Mouse (Mus musculus): Measurements from ENCODE around the gene Olfr263.
"Not testable (repeated sequence)": the region's sequence is repeated elsewhere in the genome, so short reads cannot be mapped to it uniquely, and the experiment has no call there.

Gene Olfr263

DNA sequence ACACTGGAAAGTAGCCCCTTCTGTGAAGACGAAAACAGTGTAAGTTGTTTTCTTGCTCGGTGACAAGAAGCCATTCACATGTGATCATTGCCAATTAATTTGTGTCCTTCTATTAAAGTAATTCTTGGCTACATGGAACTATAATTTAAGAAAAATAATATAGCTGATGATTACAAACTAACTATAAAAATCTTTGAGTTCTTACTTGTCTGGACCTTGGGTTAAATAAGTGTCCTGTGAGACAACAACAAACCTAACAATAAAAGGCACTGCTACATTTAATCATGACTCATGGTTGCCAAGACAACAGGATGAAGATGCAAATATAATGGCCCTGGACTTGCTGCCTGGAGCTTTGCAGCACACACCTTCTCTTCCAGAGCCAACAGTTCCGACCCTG, at the start of gene Olfr263:
TSS of gene Olfr263 (plus strand) at position 301 of the 400 bp plus-strand sequence.
- not testable (repeated sequence) for DNase-seq (ENCODE audit: low spot score)

DNA sequence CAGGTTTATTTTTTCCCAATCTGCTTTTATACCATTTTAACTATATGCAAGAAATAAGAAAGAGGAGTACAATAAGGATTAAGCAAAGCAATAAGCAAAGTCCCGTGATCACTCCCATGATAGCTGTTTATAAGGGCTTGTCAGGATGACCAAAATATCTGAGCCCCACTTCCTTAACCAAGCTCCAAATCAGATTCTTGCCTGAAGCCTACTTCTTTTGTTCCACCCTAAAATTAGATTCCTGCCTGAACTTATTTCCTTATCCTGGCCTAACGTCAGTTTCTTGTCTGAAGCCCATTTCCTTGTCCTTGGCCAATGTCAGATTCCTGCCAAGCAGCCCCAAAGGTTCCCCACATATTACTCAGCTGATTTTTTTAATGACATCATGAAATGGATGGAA, 46.8 kb upstream of the Olfr263 start:
- DNase-seq (ENCODE audit: low spot score), result no peak

DNA sequence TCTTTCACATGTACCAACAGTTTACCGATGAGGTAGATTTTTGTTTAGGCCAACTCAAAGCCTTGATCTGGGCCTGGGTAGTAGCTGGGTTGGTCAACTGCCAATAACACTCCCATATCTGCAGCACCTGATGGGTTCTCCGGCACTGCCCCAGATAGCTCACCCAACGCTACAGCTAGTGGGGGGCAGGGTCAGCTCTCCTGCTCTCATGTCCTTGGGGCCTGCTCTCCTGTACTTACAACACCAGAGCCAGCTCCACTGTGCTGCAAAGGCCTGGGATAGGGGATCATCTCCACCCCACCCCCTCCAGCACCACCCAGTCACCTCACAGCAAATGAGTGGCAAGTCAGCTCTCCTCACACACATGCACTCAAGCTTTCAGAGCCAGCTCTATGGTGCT, 19.7 kb upstream of the Olfr263 start:
- DNase-seq (ENCODE audit: low spot score), result no peak

DNA sequence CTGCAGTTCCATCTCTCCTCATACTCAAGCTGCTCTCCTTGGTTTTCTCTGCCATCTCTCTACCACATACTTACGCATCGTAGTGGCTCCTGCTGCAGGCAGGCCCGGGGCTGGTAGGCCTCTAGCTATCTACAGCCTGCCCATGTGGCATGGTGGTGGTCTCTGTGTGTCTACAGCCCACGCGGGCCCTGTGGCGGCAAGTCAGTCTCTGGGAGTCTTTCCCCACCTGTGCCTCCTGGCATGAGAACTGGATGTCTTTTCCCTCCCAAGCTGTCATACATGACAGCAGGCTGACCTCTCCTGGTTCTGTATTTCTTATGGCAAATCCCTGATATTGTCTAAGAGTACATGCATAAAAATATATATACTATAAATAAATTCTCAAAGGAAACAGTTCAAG, 19.0 kb upstream of the Olfr263 start:
- no peak for DNase-seq (ENCODE audit: low spot score)

DNA sequence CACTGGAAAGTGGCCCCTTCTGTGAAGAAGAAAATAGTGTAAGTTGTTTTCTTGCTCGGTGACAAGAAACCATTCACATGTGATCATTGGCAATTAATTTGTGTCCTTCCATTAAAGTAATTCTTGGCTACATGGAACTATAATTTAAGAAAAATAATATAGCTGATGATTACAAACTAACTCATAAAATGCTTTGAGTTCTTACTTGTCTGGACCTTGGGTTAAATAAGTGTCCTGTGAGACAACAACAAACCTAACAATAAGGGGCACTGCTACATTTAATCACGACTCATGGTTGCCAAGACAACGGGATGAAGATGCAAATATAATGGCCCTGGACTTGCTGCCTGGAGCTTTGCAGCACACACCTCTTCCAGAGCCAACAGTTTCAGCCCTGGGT, 18.3 kb upstream of the Olfr263 start, which contains the start of gene Olfr1369-ps1:
TSS of gene Olfr1369-ps1 (plus strand) at position 301 of the 400 bp plus-strand sequence.
- not testable (repeated sequence) for DNase-seq (ENCODE audit: low spot score)

DNA sequence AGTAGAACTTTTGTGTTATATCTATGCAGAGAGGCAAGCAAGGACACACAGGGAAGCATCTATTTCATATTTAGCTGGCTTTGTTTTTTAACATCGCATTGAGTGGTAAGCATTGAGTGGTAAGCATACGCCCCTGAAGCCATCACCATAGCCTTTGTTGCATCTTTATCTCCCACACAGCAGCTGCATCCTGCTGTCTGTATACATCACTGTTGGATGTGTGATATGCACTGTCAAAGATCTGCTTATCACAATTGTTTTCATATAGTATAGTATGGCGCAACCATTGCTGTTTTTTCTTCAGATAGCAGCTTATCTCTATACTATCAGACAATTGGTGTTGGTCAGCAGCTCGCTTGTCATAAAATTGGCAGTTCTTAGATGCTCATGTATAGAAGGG, 15.3 kb upstream of the Olfr263 start:
- no peak for DNase-seq (ENCODE audit: low spot score)

DNA sequence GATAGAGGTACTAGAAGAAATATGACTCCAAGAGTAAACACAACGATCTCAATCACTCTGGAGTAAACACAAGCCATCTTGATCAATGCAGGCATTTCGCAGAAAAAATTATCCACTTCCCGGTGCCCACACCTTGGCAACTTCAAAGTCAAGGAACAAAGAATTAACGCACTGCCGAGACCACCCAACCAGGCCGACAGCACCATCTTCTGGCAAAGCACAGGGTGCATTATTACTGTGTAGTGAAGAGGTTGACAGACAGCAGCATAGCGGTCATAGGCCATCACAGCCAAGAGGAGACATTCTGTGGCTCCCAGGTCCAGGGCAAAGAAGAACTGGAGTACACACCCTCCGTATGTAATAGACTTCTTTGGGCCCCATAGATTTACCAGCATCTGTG, 13.0 kb downstream of the Olfr263 start:
- no peak for DNase-seq (ENCODE audit: low spot score)

DNA sequence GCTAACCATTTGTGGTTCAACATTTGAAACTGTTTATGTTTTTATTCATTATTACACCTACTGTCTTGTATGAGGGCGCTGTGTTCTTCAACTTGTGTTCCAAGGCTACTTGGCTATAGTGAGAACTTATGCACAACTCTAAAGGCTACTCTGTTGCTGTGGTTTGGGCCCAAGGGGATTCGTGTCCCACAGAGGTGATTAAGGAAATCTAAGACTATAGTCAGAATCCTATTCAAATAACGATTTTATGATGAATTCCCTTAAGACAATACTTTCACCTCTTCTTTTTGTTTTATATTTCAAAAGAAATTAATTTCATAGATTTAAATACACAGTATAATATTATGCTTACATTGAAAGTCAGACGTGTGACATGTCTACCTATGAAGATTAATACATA, 16.3 kb downstream of the Olfr263 start, which contains the start of gene Olfr1368:
TSS of gene Olfr1368 (minus strand) at position 101 of the 400 bp plus-strand sequence.
- DNase-seq (ENCODE audit: low spot score), result no peak

DNA sequence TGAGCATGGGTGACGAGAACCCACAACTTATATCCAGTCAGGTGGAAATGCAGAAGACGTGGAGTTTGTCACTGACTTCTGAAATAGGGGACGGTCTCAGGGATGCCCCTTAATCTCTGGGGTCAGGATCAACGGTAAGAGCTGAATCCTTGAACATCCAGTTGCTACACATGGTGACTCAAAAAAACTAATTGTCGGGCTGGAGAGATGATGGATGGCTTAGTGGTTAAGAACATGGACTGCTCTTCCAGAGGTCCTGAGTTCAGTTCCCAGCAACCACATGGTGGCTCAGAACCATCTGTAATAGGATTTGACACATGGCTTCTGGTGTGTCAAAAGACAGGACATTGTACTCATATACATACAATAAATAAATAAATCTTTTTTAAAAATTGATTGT, 26.4 kb downstream of the Olfr263 start:
- DNase-seq (ENCODE audit: low spot score), result no peak

DNA sequence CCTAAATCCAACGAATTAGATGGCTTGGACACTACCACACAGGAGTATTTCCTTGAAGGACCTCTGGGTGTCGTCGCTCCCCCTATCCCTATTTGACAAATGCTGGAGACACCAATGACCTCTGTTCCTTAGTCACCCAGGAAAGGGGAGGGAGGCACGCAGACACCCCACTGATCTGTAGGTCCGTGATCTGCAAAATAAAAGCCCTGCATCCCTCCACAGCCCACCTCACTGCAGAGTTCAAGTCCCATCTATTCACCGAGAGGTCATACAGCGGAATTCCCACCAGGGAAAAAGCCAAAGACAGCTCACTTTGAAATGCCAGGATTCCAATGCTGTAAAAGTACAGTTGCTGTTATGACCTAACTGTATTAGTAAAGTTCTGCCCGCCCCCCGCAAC, 28.6 kb downstream of the Olfr263 start:
- no peak for DNase-seq (ENCODE audit: low spot score)

DNA sequence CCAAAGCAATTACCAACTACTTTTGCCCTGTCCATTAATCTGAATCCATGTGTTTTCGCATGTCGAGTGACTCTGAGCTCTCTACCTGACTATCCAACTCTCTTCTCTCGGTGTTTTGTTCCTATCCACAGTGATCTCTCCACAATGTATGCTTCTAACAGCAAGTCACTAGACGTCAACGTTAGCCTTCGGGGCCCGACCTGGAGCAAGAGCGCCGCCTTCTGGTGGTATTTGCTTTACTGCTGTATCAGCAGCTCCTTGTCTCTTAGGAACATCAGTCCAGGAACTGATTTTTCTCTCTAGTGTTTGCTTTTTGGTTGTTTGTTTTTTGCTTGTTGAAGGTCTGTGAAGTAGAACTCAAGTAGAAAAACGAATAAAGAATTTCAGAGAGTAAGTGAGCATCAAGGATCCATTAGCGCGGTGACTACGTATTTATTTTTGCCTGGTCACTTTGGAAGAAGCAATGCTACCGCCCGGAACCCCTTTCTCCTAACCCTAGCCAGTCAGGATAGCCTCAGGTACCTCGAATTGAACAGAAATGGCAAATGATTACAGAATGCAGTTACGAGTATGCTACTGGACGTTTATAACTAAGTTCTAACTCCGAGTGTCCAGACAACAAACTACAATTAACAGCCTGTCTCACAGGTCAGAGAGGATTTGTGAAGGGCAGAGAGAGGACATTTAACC, 29.5 kb downstream of the Olfr263 start:
- DNase-seq (ENCODE audit: low spot score), result peak; percentile 86

DNA sequence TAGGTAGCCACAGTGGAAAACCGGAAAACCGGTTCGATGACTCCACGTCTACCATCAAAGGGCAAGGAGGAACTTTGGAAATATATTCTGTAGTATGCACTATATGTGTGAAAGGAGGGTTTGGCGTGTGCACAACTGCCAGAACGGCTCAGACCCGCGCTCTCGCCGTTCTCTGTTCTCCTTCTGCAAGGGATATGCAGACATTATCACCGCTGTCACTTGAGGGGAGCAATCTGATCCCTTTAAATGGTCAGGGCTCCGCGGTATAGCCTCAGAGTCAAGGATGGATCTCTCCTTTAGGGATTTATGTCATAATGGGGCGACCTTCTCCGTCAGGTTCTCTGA, 30.0 kb downstream of the Olfr263 start:
- DNase-seq (ENCODE audit: low spot score), result no peak

DNA sequence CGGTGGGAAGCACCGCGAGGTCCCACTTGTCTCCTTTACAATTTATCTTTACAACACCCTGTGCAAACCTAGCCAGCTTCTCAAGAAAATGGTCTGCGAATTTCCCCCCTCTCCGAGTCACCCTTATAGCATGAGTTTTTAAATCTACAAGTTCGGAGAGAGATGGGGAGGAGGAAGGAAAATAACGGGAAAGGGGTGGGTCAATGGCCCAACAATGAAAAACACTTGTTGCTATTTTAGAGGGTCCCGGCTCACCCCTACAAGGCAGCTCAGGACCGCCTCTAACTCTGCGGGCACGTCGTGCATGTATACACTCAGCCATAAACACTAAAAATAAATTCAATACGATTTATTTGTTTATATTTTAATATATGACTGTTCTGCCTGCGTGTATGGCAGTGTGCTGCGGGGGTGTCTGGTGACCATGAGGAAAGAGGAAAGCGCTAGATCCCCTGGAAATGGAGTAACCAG, 30.6 kb downstream of the Olfr263 start:
- DNase-seq (ENCODE audit: low spot score), result no peak

DNA sequence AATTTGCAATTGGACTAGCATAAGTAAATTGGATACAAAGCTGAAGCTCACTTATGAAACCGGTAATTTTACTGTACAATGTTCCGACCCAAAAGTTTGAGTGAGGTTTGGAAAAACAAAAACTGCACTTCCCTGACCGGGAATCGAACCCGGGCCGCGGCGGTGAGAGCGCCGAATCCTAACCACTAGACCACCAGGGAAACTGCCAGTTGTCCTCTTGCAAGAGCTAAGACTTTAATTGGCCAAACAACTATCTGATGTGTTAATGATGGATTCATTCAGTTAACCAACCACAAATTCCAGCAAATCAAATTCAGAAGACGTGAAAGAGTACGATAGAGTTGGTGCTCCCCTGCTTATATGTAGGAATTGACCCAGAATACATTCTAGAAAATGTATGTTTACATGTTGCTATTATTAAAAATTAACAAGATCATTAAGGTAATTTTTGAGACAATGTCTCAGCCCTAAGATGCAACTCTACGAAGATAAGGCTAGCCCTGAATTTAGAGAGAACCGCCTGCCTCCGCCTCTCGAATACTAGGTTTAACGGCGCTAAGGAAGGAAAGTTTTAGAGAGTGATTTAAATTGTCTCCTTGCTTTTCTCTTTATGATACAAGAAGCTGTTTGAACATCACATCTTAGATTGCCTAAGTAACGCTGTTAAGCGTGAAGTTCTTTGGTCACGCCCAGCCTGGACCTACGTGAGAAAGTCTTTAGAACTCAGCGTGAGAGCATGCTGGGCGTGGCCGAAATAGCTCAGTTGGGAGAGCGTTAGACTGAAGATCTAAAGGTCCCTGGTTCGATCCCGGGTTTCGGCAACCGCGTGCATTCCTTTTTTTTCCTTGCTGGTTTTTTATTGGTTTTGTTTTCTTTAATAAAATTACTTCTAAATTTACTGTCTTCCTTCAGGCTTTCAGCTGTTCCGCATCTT, 31.5 kb downstream of the Olfr263 start:
- peak; percentile 94 for DNase-seq (ENCODE audit: low spot score)

DNA sequence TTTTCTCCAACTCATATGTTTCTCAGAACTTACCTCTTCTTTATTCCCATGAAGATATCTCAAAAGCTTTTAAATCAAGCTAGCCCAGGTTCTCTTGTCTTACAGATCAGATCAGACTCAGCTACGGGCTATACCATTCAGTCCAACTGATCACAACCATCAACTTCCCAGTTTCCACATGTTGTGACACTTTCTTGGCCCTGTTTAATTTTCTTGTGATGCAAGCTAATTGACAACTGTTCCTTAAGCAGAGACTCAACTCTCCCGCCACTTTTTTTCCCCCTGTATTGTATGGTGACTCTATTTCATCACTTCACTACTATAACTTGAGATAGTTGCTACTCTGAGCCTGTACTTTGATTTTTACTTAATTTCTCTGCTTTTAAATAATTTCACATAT, 32.2 kb downstream of the Olfr263 start:
- no peak for DNase-seq (ENCODE audit: low spot score)

DNA sequence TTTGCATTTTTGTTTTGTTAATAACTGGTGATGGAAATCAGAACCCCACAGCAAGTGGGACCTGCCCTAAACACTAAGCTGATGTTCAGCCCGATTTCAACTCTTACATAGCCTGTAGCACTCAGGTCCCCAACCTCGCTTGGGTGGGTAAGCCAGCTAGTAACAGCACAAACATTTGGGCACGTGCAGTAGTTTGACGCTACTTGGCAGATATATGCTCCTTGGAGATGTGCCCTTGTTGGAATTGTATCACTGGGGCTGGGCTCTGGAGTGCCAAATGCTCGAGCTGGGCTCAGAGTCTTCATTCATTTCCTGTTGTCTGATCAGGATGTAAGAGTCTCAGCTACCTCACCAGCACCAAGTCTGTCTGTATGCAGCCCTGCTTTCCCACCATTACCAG, 33.2 kb downstream of the Olfr263 start:
- DNase-seq (ENCODE audit: low spot score), result no peak

DNA sequence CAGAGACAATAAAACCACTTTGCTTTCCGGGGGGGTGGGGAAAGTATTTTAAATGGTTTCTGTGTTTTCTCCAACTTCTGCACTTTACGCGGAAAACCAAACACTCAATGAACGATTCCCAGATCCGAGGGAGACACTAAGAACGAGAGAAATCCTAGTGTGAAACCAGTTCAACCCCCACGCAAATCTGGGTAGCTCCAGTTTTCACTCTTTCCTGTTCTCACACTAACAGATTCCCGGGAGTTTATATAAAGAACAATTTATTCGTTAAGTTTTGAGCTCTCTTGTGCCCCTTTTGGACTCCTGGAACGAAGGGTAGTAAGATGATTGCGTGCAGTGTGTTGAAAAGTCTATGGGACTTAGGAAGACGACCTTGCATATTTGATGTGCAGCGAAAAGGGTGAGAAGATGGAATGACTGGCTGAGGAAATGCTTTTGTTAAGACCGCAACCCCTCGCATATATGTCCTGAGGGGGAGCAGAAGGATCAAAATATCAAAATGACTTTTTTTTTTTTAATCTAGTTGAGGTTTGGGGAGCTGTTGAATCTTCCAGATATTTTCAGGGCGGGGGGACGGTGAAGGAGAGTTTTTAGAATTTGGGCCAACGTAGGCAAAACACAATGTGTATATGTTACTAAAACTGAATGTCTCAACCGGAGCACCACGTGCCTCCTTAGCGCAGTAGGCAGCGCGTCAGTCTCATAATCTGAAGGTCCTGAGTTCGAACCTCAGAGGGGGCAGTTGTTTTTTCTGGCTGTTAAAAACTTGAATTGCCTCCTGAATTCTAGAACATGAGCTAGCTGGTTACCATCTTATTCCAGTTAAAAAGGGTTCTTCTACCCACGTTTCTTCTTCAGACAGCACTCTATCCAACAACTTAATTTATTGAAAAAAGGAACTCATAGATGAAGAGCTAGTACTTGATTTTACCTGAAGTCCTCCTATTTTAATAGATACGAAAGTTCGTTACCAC, 37.8 kb downstream of the Olfr263 start:
- DNase-seq (ENCODE audit: low spot score), result peak; percentile 62

DNA sequence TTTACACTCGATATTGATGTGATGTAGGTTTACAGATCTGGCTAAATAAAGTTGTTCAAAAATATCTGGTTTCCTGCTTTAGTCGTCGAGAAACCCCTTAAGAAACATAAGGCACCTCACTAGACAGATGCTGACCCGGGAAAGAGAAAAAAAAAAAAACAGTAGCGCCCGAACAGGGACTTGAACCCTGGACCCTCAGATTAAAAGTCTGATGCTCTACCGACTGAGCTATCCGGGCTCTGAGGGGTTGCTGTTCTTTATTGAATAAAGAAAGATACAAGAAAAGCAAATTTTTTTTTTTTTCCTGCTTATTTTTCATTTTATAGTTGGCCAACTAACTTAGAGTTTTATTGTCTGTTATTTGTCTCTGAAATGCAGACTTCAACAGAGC, 38.5 kb downstream of the Olfr263 start:
- DNase-seq (ENCODE audit: low spot score), result no peak

DNA sequence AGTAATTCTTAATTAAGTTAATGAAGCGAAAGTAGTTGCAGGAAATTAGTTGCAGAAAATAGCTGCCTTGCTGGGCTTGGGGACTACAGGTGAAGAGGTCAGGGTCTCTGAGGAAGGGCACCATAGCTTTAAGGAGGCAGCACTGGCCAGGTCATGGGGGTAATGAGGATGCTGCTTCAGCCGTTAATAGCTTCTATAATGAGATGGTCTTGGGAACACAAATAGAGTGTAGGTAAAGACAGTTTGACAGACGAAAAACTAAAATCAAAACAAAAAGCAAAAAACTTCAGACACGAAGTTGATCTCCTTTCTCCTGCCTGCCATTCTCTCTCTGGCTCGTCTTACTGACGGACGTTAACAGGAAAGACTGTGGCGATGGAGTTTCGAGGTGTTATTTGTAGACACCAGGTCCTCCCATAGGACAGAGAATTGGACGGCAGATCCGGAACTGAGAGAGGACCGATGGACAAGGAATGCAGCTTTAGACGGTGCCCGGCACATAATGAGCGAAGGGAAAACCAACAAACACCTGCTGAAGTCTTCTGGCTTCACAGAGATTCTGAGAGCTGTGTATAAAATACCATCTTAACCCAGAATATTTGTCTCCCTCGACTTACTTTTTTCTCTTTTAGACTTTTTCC, 39.1 kb downstream of the Olfr263 start:
- DNase-seq (ENCODE audit: low spot score), result no peak

DNA sequence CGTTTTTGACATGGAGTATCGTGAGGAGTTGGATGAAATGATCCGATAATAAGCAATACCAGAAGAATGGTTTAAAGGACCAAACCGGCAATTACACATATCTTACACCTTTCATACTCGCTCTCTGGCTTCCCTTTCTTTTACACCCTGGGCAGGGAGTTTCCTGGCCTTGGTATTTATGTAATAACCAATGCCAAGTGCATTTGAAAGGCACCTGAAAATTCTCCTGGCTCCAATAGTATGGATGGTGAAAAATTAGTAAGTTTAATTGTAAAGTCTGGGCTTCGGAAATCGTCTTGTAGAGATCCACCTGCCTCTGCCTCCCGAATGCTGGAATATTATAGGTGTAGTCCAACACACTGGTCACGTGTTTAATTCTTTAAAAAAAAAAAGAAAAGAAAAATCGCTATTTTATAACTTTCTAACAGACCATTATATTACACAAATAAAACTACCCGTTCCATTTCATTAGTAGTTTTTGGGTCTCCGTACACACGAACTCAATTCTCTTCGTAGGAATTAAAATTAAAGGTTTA, 39.8 kb downstream of the Olfr263 start:
- no peak for DNase-seq (ENCODE audit: low spot score)
